Mouse (Mus musculus) lung, adult 2 months (tissue): ENCODE data around the gene Cd52.

Experiments used
- CTCF ChIP-seq: fragments of 200-500 bp; IDR thresholded peaks from 2 replicates; pipeline ENCODE4 v1.5.1; 2011; ENCODE audit warnings: mild to moderate bottlenecking, low read length, control low read depth; ENCODE audit not compliant: insufficient read depth
- POLR2A ChIP-seq: fragments of 200-500 bp; IDR thresholded peaks from 2 replicates; pipeline ENCODE4 v1.6.1; 2011; ENCODE audit warnings: low read depth, mild to moderate bottlenecking, control low read depth, low read length, borderline replicate concordance; ENCODE audit errors: extremely low read depth

GRCm38 (mm10) chr4:134078694-134079093, 16.2 kb downstream of the Cd52 start:
- TF ChIP-seq POLR2A (no peak), CTCF (peak; percentile 59)
